Mouse (Mus musculus): ENCODE data around the gene Kif13a. TPM values are rescaled to one million over a fixed set of nuclear protein-coding genes. Genes with fewer than 3 reads are reported as not detected.

The Kif13a gene
- polyA plus RNA-seq, 1 experiment, result 10.7 TPM

GRCm38 (mm10) chr13:46858143-46858834, 71.4 kb downstream of the Kif13a start:
- TF ChIP-seq POLR2A (IDR thresholded peaks at IDR 0.05; ENCODE audit: borderline replicate concordance, control insufficient read depth, low read depth, low read length), result no peak
- TF ChIP-seq CTCF (IDR thresholded peaks at IDR 0.05; ENCODE audit: control insufficient read depth, insufficient read depth, low read length), result no peak
- H3K4me1 ChIP-seq (ENCODE audit: control insufficient read depth, insufficient read depth, low read length), result no peaks in the 10 kb centered on the region
- 86% methylated on average over 8 of the region's 8 CpGs for WGBS
- no peak overlapping the region for H3K4me3 ChIP-seq (replicated peaks; ENCODE audit: control insufficient read depth, low read depth, low read length)
- H3K27ac ChIP-seq (ENCODE audit: control insufficient read depth, insufficient read depth, low read depth, low read length, poor library complexity), result no peak overlapping the region

- Histone ChIP-seq H3K4me3 (replicated peaks; ENCODE audit: control insufficient read depth, low read depth, low read length) (no peak overlapping the region), H3K4me1 (ENCODE audit: control insufficient read depth, insufficient read depth, low read length) (no peaks in the 10 kb centered on the region), H3K27ac (ENCODE audit: control insufficient read depth, insufficient read depth, low read depth, low read length, poor library complexity) (no peak overlapping the region)
- no peak for TF ChIP-seq POLR2A (IDR thresholded peaks at IDR 0.05; ENCODE audit: borderline replicate concordance, control insufficient read depth, low read depth, low read length)
- no peak for TF ChIP-seq CTCF (IDR thresholded peaks at IDR 0.05; ENCODE audit: control insufficient read depth, insufficient read depth, low read length)
- WGBS, result 79% methylated on average over 5 of the region's 5 CpGs
These were observed 75.2 kb downstream of the Kif13a start for GRCm38 (mm10) chr13:46854456-46854855.

GRCm38 (mm10) chr13:46852470-46852869, 77.2 kb downstream of the Kif13a start:
- H3K4me3 ChIP-seq (replicated peaks; ENCODE audit: control insufficient read depth, low read depth, low read length), result no peak overlapping the region
- no peaks in the 10 kb centered on the region for H3K4me1 ChIP-seq (ENCODE audit: control insufficient read depth, insufficient read depth, low read length)
- TF ChIP-seq POLR2A (IDR thresholded peaks at IDR 0.05; ENCODE audit: borderline replicate concordance, control insufficient read depth, low read depth, low read length), result no peak
- no peak for TF ChIP-seq CTCF (IDR thresholded peaks at IDR 0.05; ENCODE audit: control insufficient read depth, insufficient read depth, low read length)
- 84% methylated on average over 4 of the region's 4 CpGs for WGBS
- H3K27ac ChIP-seq (ENCODE audit: control insufficient read depth, insufficient read depth, low read depth, low read length, poor library complexity), result no peak overlapping the region

GRCm38 (mm10) chr13:46845456-46845855, 84.2 kb downstream of the Kif13a start:
- WGBS, result 87% methylated on average over 9 of the region's 9 CpGs
- TF ChIP-seq POLR2A (IDR thresholded peaks at IDR 0.05; ENCODE audit: borderline replicate concordance, control insufficient read depth, low read depth, low read length), result no peak

GRCm38 (mm10) chr13:46844561-46845235, 85.0 kb downstream of the Kif13a start:
- Histone ChIP-seq H3K4me3 (replicated peaks; ENCODE audit: control insufficient read depth, low read depth, low read length) (no peak overlapping the region), H3K4me1 (ENCODE audit: control insufficient read depth, insufficient read depth, low read length) (no peaks in the 10 kb centered on the region), H3K27ac (ENCODE audit: control insufficient read depth, insufficient read depth, low read depth, low read length, poor library complexity) (no peak overlapping the region)
- no peak for TF ChIP-seq POLR2A (IDR thresholded peaks at IDR 0.05; ENCODE audit: borderline replicate concordance, control insufficient read depth, low read depth, low read length)
- no peak for TF ChIP-seq CTCF (IDR thresholded peaks at IDR 0.05; ENCODE audit: control insufficient read depth, insufficient read depth, low read length)
- 69% methylated on average over 12 of the region's 12 CpGs for WGBS

More at GRCm38 (mm10) chr13:46845456-46845855, 84.2 kb downstream of the Kif13a start:
- H3K27ac ChIP-seq (ENCODE audit: control insufficient read depth, insufficient read depth, low read depth, low read length, poor library complexity), result no peak overlapping the region
- H3K4me3 ChIP-seq (replicated peaks; ENCODE audit: control insufficient read depth, low read depth, low read length), result no peak overlapping the region
- no peaks in the 10 kb centered on the region for H3K4me1 ChIP-seq (ENCODE audit: control insufficient read depth, insufficient read depth, low read length)

GRCm38 (mm10) chr13:46843646-46844045, 86.0 kb downstream of the Kif13a start:
- TF ChIP-seq CTCF (IDR thresholded peaks at IDR 0.05; ENCODE audit: control insufficient read depth, insufficient read depth, low read length), result no peak
- no peak for TF ChIP-seq POLR2A (IDR thresholded peaks at IDR 0.05; ENCODE audit: borderline replicate concordance, control insufficient read depth, low read depth, low read length)
- WGBS, result 79% methylated on average over 3 of the region's 3 CpGs
- H3K27ac ChIP-seq (ENCODE audit: control insufficient read depth, insufficient read depth, low read depth, low read length, poor library complexity), result no peak overlapping the region
- H3K4me3 ChIP-seq (replicated peaks; ENCODE audit: control insufficient read depth, low read depth, low read length), result no peak overlapping the region
- H3K4me1 ChIP-seq (ENCODE audit: control insufficient read depth, insufficient read depth, low read length), result no peaks in the 10 kb centered on the region

GRCm38 (mm10) chr13:46842185-46842584, 87.5 kb downstream of the Kif13a start:
- H3K4me3 ChIP-seq (replicated peaks; ENCODE audit: control insufficient read depth, low read depth, low read length), result no peak overlapping the region
- no peak for TF ChIP-seq CTCF (IDR thresholded peaks at IDR 0.05; ENCODE audit: control insufficient read depth, insufficient read depth, low read length)
- TF ChIP-seq POLR2A (IDR thresholded peaks at IDR 0.05; ENCODE audit: borderline replicate concordance, control insufficient read depth, low read depth, low read length), result no peak
- no peaks in the 10 kb centered on the region for H3K4me1 ChIP-seq (ENCODE audit: control insufficient read depth, insufficient read depth, low read length)
- no peak overlapping the region for H3K27ac ChIP-seq (ENCODE audit: control insufficient read depth, insufficient read depth, low read depth, low read length, poor library complexity)
- 83% methylated on average over 8 of the region's 8 CpGs for WGBS

- 80% methylated on average over 3 of the region's 3 CpGs for WGBS
- Histone ChIP-seq H3K4me1 (ENCODE audit: control insufficient read depth, insufficient read depth, low read length) (no peaks in the 10 kb centered on the region), H3K27ac (ENCODE audit: control insufficient read depth, insufficient read depth, low read depth, low read length, poor library complexity) (no peak overlapping the region), H3K4me3 (replicated peaks; ENCODE audit: control insufficient read depth, low read depth, low read length) (no peak overlapping the region)
- TF ChIP-seq POLR2A (IDR thresholded peaks at IDR 0.05; ENCODE audit: borderline replicate concordance, control insufficient read depth, low read depth, low read length) (no peak), CTCF (IDR thresholded peaks at IDR 0.05; ENCODE audit: control insufficient read depth, insufficient read depth, low read length) (no peak)
These were observed 88.0 kb downstream of the Kif13a start for GRCm38 (mm10) chr13:46841668-46842067.

All from bone marrow, adult 2 months (tissue).